Mouse (Mus musculus) intestine, embryonic 15.5 days (tissue): ENCODE measurements at regions not wholly inside any gene's neighbourhood (a gene's known extent, or its start where the extent isn't known, plus 50 kb on each side); places are given as distances from the start of the nearest gene placed in this dataset.

Experiments
- ATAC-seq: fragments of 200-750 bp; cut with Nextera tagmentation; 2 replicates; pipeline ENCODE4 v1.8.0; 2017; ENCODE audit warnings: moderate TSS enrichment, moderate library complexity
- H3K27ac ChIP-seq: fragments of 300-500 bp; sonication (generic); 2 replicates; pipeline ENCODE4 v1.5.1; 2015; ENCODE audit warnings: mild to moderate bottlenecking, inconsistent platforms
- H3K27me3 ChIP-seq: fragments of 300-500 bp; sonication (generic); replicated peaks from 2 replicates; pipeline ENCODE4 v1.6.1; 2015; ENCODE audit warnings: inconsistent platforms
- H3K36me3 ChIP-seq: fragments of 300-500 bp; sonication (generic); 2 replicates; pipeline ENCODE4 v1.6.1; 2015; ENCODE audit warnings: inconsistent platforms
- H3K4me1 ChIP-seq: fragments of 300-500 bp; sonication (generic); replicated peaks from 2 replicates; pipeline ENCODE4 v1.6.1; 2015; ENCODE audit warnings: inconsistent platforms
- H3K4me2 ChIP-seq: fragments of 300-500 bp; sonication (generic); replicated peaks from 2 replicates; pipeline ENCODE4 v1.6.1; 2015; ENCODE audit warnings: mild to moderate bottlenecking, inconsistent platforms
- H3K4me3 ChIP-seq: fragments of 300-500 bp; sonication (generic); replicated peaks from 2 replicates; pipeline ENCODE4 v1.5.1; 2015; ENCODE audit warnings: inconsistent platforms
- H3K9ac ChIP-seq: fragments of 300-500 bp; sonication (generic); 2 replicates; pipeline ENCODE4 v1.6.1; 2015; ENCODE audit warnings: inconsistent platforms
- H3K9me3 ChIP-seq: fragments of 300-500 bp; sonication (generic); 2 replicates; pipeline ENCODE4 v1.6.1; 2016; ENCODE audit warnings: inconsistent platforms
- WGBS: fragments of 180-500 bp; shearing (Covaris S2); methylation state at CpG from one replicate; pipeline ENCODE4 v1.1.7; 2015; 5-methylcytosine and 5-hydroxymethylcytosine counted together

GRCm38 (mm10) chr13:32530926-32531512, 192.5 kb upstream of the Gmds start:
- Histone ChIP-seq H3K4me2 (no peak overlapping the region), H3K27ac (no peak overlapping the region), H3K4me3 (no peak overlapping the region), H3K9ac (no peak overlapping the region), H3K9me3 (no peaks in the 10 kb centered on the region), H3K27me3 (no peaks in the 10 kb centered on the region), H3K36me3 (no peaks in the 10 kb centered on the region), H3K4me1 (no peaks in the 10 kb centered on the region)
- ATAC-seq = no peak
- 80% methylated on average over 3 of the region's 3 CpGs for WGBS

GRCm38 (mm10) chr13:32518611-32519344, 180.2 kb upstream of the Gmds start:
- no peak for ATAC-seq
- Histone ChIP-seq H3K4me1 (no peaks in the 10 kb centered on the region), H3K9ac (no peak overlapping the region), H3K4me3 (no peak overlapping the region), H3K27me3 (no peaks in the 10 kb centered on the region), H3K4me2 (no peak overlapping the region), H3K27ac (no peak overlapping the region), H3K9me3 (no peaks in the 10 kb centered on the region), H3K36me3 (no peaks in the 10 kb centered on the region)
- WGBS = 38% methylated on average over 16 of the region's 16 CpGs

GRCm38 (mm10) chr13:32517514-32517913, 179.0 kb upstream of the Gmds start:
- Histone ChIP-seq H3K4me3 (no peak overlapping the region), H3K27ac (no peak overlapping the region), H3K27me3 (no peaks in the 10 kb centered on the region), H3K36me3 (no peaks in the 10 kb centered on the region), H3K9me3 (no peaks in the 10 kb centered on the region), H3K4me1 (no peaks in the 10 kb centered on the region), H3K4me2 (no peak overlapping the region), H3K9ac (no peak overlapping the region)
- no peak for ATAC-seq
- WGBS = 52% methylated on average over 8 of the region's 8 CpGs

- H3K27me3 ChIP-seq = no peaks in the 10 kb centered on the region
- no peak overlapping the region for H3K4me3 ChIP-seq
- H3K9ac ChIP-seq = no peak overlapping the region
- ATAC-seq = no peak
- no peaks in the 10 kb centered on the region for H3K4me1 ChIP-seq
- no peaks in the 10 kb centered on the region for H3K36me3 ChIP-seq
- H3K4me2 ChIP-seq = no peak overlapping the region
- no peaks in the 10 kb centered on the region for H3K9me3 ChIP-seq
- H3K27ac ChIP-seq = no peak overlapping the region
- WGBS = 53% methylated on average over 5 of the region's 5 CpGs
Observed at GRCm38 (mm10) chr13:32509231-32510023, 170.9 kb upstream of the Gmds start.

GRCm38 (mm10) chr13:32508447-32508846, 169.9 kb upstream of the Gmds start:
- Histone ChIP-seq H3K36me3 (no peaks in the 10 kb centered on the region), H3K9me3 (no peaks in the 10 kb centered on the region), H3K4me2 (no peak overlapping the region), H3K4me3 (no peak overlapping the region), H3K27me3 (no peaks in the 10 kb centered on the region), H3K9ac (no peak overlapping the region), H3K4me1 (no peaks in the 10 kb centered on the region), H3K27ac (no peak overlapping the region)
- no peak for ATAC-seq
- 59% methylated on average over 3 of the region's 3 CpGs for WGBS

- WGBS = 87% methylated on average over 2 of the region's 2 CpGs
- no peak for ATAC-seq
- Histone ChIP-seq H3K27ac (no peak overlapping the region), H3K27me3 (no peaks in the 10 kb centered on the region), H3K4me1 (no peaks in the 10 kb centered on the region), H3K9ac (no peak overlapping the region), H3K36me3 (no peaks in the 10 kb centered on the region), H3K9me3 (no peaks in the 10 kb centered on the region), H3K4me2 (no peak overlapping the region), H3K4me3 (no peak overlapping the region)
Observed at GRCm38 (mm10) chr13:32507825-32508224, 169.3 kb upstream of the Gmds start.

- no peak overlapping the region for H3K4me3 ChIP-seq
- H3K27me3 ChIP-seq = no peaks in the 10 kb centered on the region
- H3K4me1 ChIP-seq = no peaks in the 10 kb centered on the region
- no peak overlapping the region for H3K9ac ChIP-seq
- H3K9me3 ChIP-seq = no peaks in the 10 kb centered on the region
- no peak overlapping the region for H3K4me2 ChIP-seq
- H3K27ac ChIP-seq = no peak overlapping the region
- no peak for ATAC-seq
- no peaks in the 10 kb centered on the region for H3K36me3 ChIP-seq
- 50% methylated on average over 8 of the region's 8 CpGs for WGBS
Observed at GRCm38 (mm10) chr13:32498205-32498790, 159.8 kb upstream of the Gmds start.

GRCm38 (mm10) chr13:32496263-32496662, 157.7 kb upstream of the Gmds start:
- ATAC-seq = no peak
- H3K4me2 ChIP-seq = no peak overlapping the region
- H3K36me3 ChIP-seq = no peaks in the 10 kb centered on the region
- no peak overlapping the region for H3K27ac ChIP-seq
- no peak overlapping the region for H3K4me3 ChIP-seq
- no peaks in the 10 kb centered on the region for H3K27me3 ChIP-seq
- no peak overlapping the region for H3K9ac ChIP-seq
- no peaks in the 10 kb centered on the region for H3K4me1 ChIP-seq
- H3K9me3 ChIP-seq = no peaks in the 10 kb centered on the region
- 80% methylated on average over 2 of the region's 2 CpGs for WGBS

GRCm38 (mm10) chr13:32495063-32495462, 156.5 kb upstream of the Gmds start:
- Histone ChIP-seq H3K27me3 (no peaks in the 10 kb centered on the region), H3K4me1 (no peaks in the 10 kb centered on the region), H3K9me3 (no peaks in the 10 kb centered on the region), H3K27ac (no peak overlapping the region), H3K9ac (no peak overlapping the region), H3K4me3 (no peak overlapping the region), H3K4me2 (no peak overlapping the region), H3K36me3 (no peaks in the 10 kb centered on the region)
- WGBS = 71% methylated on average over 6 of the region's 6 CpGs
- ATAC-seq = no peak

- WGBS = 58% methylated on average over 7 of the region's 7 CpGs
- H3K4me1 ChIP-seq = no peaks in the 10 kb centered on the region
- no peak overlapping the region for H3K27ac ChIP-seq
- H3K36me3 ChIP-seq = no peaks in the 10 kb centered on the region
- H3K4me2 ChIP-seq = no peak overlapping the region
- H3K9me3 ChIP-seq = no peaks in the 10 kb centered on the region
- no peaks in the 10 kb centered on the region for H3K27me3 ChIP-seq
- H3K9ac ChIP-seq = no peak overlapping the region
- H3K4me3 ChIP-seq = no peak overlapping the region
- ATAC-seq = no peak
Observed at GRCm38 (mm10) chr13:32493806-32494205, 155.3 kb upstream of the Gmds start.

GRCm38 (mm10) chr13:32493309-32493708, 154.8 kb upstream of the Gmds start:
- Histone ChIP-seq H3K27me3 (no peaks in the 10 kb centered on the region), H3K4me3 (no peak overlapping the region), H3K9me3 (no peaks in the 10 kb centered on the region), H3K27ac (no peak overlapping the region), H3K4me1 (no peaks in the 10 kb centered on the region), H3K4me2 (no peak overlapping the region), H3K36me3 (no peaks in the 10 kb centered on the region), H3K9ac (no peak overlapping the region)
- peak; percentile 41; the same call in 1 of the 2 replicates for ATAC-seq
- WGBS = 21% methylated on average over 7 of the region's 7 CpGs

- H3K27ac ChIP-seq = no peak overlapping the region
- ATAC-seq = no peak
- H3K9me3 ChIP-seq = no peaks in the 10 kb centered on the region
- H3K9ac ChIP-seq = no peak overlapping the region
- no peaks in the 10 kb centered on the region for H3K27me3 ChIP-seq
- H3K4me3 ChIP-seq = no peak overlapping the region
- H3K4me1 ChIP-seq = no peaks in the 10 kb centered on the region
- H3K36me3 ChIP-seq = no peaks in the 10 kb centered on the region
- WGBS = 41% methylated on average over 7 of the region's 7 CpGs
- no peak overlapping the region for H3K4me2 ChIP-seq
Observed at GRCm38 (mm10) chr13:32492566-32492965, 154.0 kb upstream of the Gmds start.
